Mouse (Mus musculus): ENCODE measurements around the gene Terf2ip. TPM values are rescaled to one million over a fixed set of nuclear protein-coding genes. Genes with fewer than 3 reads are reported as not detected.

The Terf2ip gene
- polyA plus RNA-seq, 1 experiment from 2014 or later = 15.7 TPM

DNA sequence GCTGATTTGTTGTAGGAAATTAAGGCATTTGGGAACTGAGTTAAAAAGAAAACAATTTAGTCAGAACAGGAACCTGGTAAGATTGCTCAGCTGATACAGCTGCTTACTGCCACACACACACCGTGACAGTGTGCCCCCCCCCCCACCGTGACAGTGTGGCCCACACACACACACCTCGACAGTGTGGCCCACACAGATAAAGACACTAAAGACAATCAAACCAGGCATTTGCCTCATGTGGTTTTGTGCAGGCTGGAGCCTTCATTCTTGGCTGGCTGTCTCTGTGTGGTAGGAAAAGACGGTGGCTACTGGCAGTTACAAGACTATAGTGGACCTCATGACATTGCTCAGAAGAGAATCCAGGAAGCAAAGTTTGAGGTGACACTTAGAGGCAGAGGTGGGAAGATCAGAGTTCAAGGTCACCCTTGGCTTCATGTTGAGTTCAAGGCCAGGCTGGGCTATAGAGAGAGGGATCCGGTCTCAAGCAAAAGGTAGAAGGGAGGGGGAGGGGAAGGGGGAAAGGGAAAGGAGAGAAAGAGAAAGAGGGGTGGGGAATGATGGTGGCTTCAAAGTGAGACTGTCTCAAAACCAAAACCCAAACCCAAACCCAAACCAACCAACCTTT, 43.8 kb upstream of the Terf2ip start:
- Histone ChIP-seq H3K36me3 (ENCODE audit: insufficient read depth, low read length) (0 out of 2 replicates have a peak, but pooled peaks cover under 1% of the 10 kb centered on the region), H3K4me1 (replicated peaks; ENCODE audit: insufficient read depth, low read length) (no peaks in the 10 kb centered on the region), H3K9me3 (replicated peaks; ENCODE audit: low read length) (no peaks in the 10 kb centered on the region), H3K4me2 (ENCODE audit: low read length) (no peak overlapping the region), H3K9ac (ENCODE audit: low read depth, low read length) (no peak overlapping the region), H3K27ac (no peak overlapping the region), H3K4me3 (replicated peaks; ENCODE audit: low read depth, low read length) (no peak overlapping the region), H3K27me3 (ENCODE audit: insufficient read depth, low read length) (no peaks in the 10 kb centered on the region)
- 86% methylated on average over 5 of the region's 5 CpGs for WGBS
- DNase-seq (ENCODE audit: low spot score) = no peak
- no peak for ATAC-seq (replicated peaks; ENCODE audit: low FRiP score, low read depth)
- TF ChIP-seq CTCF (IDR thresholded peaks at IDR 0.05; ENCODE audit: low read depth) = no peak

DNA sequence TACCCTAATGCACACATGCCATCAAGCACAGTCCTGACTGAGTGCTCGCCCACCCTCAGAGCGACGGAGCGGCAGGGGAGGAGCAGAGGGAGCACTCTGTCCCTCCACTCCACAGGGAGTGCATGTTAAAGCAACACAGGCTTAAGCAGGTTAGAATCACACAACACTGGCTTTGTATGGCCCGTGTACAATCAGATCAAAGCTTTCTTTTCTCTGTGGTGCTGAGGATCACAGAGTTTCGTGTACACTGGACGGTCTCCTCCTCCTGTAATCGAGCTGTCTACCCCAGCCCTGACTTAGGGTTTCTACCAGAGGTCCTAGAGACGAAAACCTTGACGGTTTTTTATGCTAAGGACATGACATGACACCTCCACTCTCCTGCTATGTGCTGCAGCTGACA, 42.7 kb upstream of the Terf2ip start:
- ATAC-seq (replicated peaks; ENCODE audit: low FRiP score, low read depth) (no peak), DNase-seq (ENCODE audit: low spot score) (no peak)
- Histone ChIP-seq H3K36me3 (ENCODE audit: insufficient read depth, low read length) (0 out of 2 replicates have a peak, but pooled peaks cover 3% of the 10 kb centered on the region), H3K4me1 (replicated peaks; ENCODE audit: insufficient read depth, low read length) (no peaks in the 10 kb centered on the region), H3K27me3 (ENCODE audit: insufficient read depth, low read length) (no peaks in the 10 kb centered on the region), H3K4me2 (ENCODE audit: low read length) (no peak overlapping the region), H3K4me3 (replicated peaks; ENCODE audit: low read depth, low read length) (no peak overlapping the region), H3K9ac (ENCODE audit: low read depth, low read length) (no peak overlapping the region), H3K9me3 (replicated peaks; ENCODE audit: low read length) (no peaks in the 10 kb centered on the region), H3K27ac (no peak overlapping the region)
- no peak for TF ChIP-seq CTCF (IDR thresholded peaks at IDR 0.05; ENCODE audit: low read depth)
- 85% methylated on average over 10 of the region's 10 CpGs for WGBS

GRCm38 (mm10) chr8:111968991-111969390, 42.2 kb upstream of the Terf2ip start:
- WGBS = 47% methylated on average over 5 of the region's 5 CpGs

GRCm38 (mm10) chr8:111974138-111974537, 37.1 kb upstream of the Terf2ip start:
- no peak overlapping the region for H3K4me2 ChIP-seq (ENCODE audit: low read length)
- H3K27me3 ChIP-seq (ENCODE audit: insufficient read depth, low read length) = no peaks in the 10 kb centered on the region
- WGBS = 97% methylated on average over 12 of the region's 12 CpGs
- DNase-seq (ENCODE audit: low spot score) = no peak
- ATAC-seq (replicated peaks; ENCODE audit: low FRiP score, low read depth) = no peak
- H3K9ac ChIP-seq (ENCODE audit: low read depth, low read length) = no peak overlapping the region
- H3K27ac ChIP-seq = no peak overlapping the region
- H3K36me3 ChIP-seq (ENCODE audit: insufficient read depth, low read length) = peaks cover 3% of the 10 kb centered on the region; the same call in 1 of the 2 replicates
- no peak for TF ChIP-seq CTCF (IDR thresholded peaks at IDR 0.05; ENCODE audit: low read depth)
- H3K9me3 ChIP-seq (replicated peaks; ENCODE audit: low read length) = no peaks in the 10 kb centered on the region
- H3K4me1 ChIP-seq (replicated peaks; ENCODE audit: insufficient read depth, low read length) = no peaks in the 10 kb centered on the region
- H3K4me3 ChIP-seq (replicated peaks; ENCODE audit: low read depth, low read length) = no peak overlapping the region

More at GRCm38 (mm10) chr8:111968991-111969390, 42.2 kb upstream of the Terf2ip start:
- no peak overlapping the region for H3K4me3 ChIP-seq (replicated peaks; ENCODE audit: low read depth, low read length)
- H3K4me1 ChIP-seq (replicated peaks; ENCODE audit: insufficient read depth, low read length) = no peaks in the 10 kb centered on the region
- peaks cover 3% of the 10 kb centered on the region; the same call in 1 of the 2 replicates for H3K36me3 ChIP-seq (ENCODE audit: insufficient read depth, low read length)
- no peaks in the 10 kb centered on the region for H3K9me3 ChIP-seq (replicated peaks; ENCODE audit: low read length)
- DNase-seq (ENCODE audit: low spot score) (no peak), ATAC-seq (replicated peaks; ENCODE audit: low FRiP score, low read depth) (no peak)
- H3K27me3 ChIP-seq (ENCODE audit: insufficient read depth, low read length) = no peaks in the 10 kb centered on the region
- no peak overlapping the region for H3K9ac ChIP-seq (ENCODE audit: low read depth, low read length)
- no peak overlapping the region for H3K27ac ChIP-seq
- no peak for TF ChIP-seq CTCF (IDR thresholded peaks at IDR 0.05; ENCODE audit: low read depth)
- H3K4me2 ChIP-seq (ENCODE audit: low read length) = no peak overlapping the region

DNA sequence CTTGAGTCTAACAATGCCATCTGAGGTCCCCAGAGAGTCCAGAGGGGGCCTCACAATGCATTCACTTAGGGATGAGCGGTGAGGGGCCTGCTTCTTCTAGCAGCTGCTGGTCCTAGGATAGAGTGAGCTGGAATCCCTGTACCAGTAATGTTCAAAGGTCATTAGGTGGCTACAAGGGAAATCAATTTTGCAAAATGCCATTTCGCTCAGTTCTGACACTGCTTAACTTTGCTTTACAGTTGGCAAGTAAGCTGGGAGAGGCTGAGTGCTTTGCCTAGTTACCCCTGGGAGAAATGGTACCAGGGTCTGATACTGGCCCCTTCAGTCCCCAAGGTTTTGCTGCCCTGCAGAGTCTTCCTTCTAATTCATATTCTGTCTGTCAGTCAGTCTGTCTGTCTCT, 35.5 kb upstream of the Terf2ip start:
- no peak for DNase-seq (ENCODE audit: low spot score)
- H3K27me3 ChIP-seq (ENCODE audit: insufficient read depth, low read length) = no peaks in the 10 kb centered on the region
- H3K36me3 ChIP-seq (ENCODE audit: insufficient read depth, low read length) = peaks cover 3% of the 10 kb centered on the region; the same call in 1 of the 2 replicates
- no peak for ATAC-seq (replicated peaks; ENCODE audit: low FRiP score, low read depth)
- no peak overlapping the region for H3K27ac ChIP-seq
- H3K4me1 ChIP-seq (replicated peaks; ENCODE audit: insufficient read depth, low read length) = no peaks in the 10 kb centered on the region
- H3K9ac ChIP-seq (ENCODE audit: low read depth, low read length) = no peak overlapping the region
- no peak for TF ChIP-seq CTCF (IDR thresholded peaks at IDR 0.05; ENCODE audit: low read depth)
- no peak overlapping the region for H3K4me3 ChIP-seq (replicated peaks; ENCODE audit: low read depth, low read length)
- WGBS = 92% methylated on average over 2 of the region's 2 CpGs
- no peak overlapping the region for H3K4me2 ChIP-seq (ENCODE audit: low read length)
- no peaks in the 10 kb centered on the region for H3K9me3 ChIP-seq (replicated peaks; ENCODE audit: low read length)

DNA sequence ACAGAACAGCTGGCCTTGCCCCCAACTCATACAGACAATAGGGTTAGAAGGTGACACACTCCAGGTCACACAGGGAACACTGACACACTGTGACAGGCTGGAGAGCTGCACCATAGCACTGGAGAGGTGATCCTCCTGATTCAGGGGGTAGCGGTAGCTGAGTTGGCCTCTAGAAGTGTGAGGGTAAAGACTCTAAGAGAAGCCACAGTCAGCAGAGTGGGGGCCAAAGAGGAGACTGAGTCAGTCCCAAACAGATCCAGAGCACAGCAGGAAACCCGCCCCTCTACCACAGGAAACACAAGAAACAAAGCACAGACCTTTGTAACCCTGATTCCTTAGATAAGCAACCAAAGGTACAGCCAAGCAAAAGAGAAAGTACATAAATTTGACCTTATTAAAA, 34.9 kb upstream of the Terf2ip start:
- no peak for ATAC-seq (replicated peaks; ENCODE audit: low FRiP score, low read depth)
- Histone ChIP-seq H3K4me3 (replicated peaks; ENCODE audit: low read depth, low read length) (no peak overlapping the region), H3K4me1 (replicated peaks; ENCODE audit: insufficient read depth, low read length) (no peaks in the 10 kb centered on the region), H3K4me2 (ENCODE audit: low read length) (no peak overlapping the region), H3K27me3 (ENCODE audit: insufficient read depth, low read length) (no peaks in the 10 kb centered on the region), H3K9me3 (replicated peaks; ENCODE audit: low read length) (no peaks in the 10 kb centered on the region), H3K27ac (no peak overlapping the region), H3K9ac (ENCODE audit: low read depth, low read length) (no peak overlapping the region), H3K36me3 (ENCODE audit: insufficient read depth, low read length) (peaks cover 3% of the 10 kb centered on the region; the same call in 1 of the 2 replicates)
- TF ChIP-seq CTCF (IDR thresholded peaks at IDR 0.05; ENCODE audit: low read depth) = no peak
- no peak for DNase-seq (ENCODE audit: low spot score)
- WGBS = 92% methylated on average over 2 of the region's 2 CpGs

All from kidney, postnatal 0 days (tissue).